In the genomic region with DNA sequence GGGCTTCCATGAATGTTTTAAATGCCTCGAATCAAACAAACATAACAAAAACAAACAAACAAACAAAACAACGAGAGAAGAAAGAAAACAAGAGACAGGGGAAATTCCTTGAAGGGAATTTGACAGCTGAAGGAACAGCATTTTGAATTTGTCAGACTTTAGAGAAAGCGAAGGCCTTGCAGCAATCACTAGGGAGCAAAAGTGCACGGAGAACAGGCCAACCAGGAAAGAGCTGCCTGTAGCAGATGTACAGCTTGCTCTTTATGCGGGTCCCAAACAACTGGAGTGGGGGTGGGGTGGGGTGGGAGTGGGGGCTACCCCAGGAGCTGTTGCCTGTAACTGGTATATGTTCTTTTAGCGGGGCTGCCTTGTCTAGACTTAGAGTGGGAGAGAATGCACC, we compare ENCODE assay signal across 26 mouse cellular contexts. TPM values are rescaled to one million over a fixed set of nuclear protein-coding genes. Genes with fewer than 3 reads are reported as not detected.
A peak's percentile ranks its signal among the peaks of the same experiment; 100 is the strongest.
DNase-seq lines count a peak whose midpoint lies in the region; ATAC-seq and TF ChIP-seq lines count a peak whose summit lies in the region.
"Had no signal": no experiment of that assay in that cellular context is flagged by ENCODE, and none has a peak within 500 bp of the region (broad histone marks: within the 10 kb centered on the region; RNA-seq: fewer than 3 reads in every experiment).

No protein-coding gene starts in this region.

- peaks cover 8% of the 10 kb centered on the region; the same call in 1 of the 2 replicates for H3K4me1 ChIP-seq in heart, embryonic 10.5 days
- peaks cover 32% of the 10 kb centered on the region for H3K4me1 ChIP-seq in kidney, embryonic 16.5 days (ENCODE audit: insufficient read depth, low read length)
- H3K4me1 ChIP-seq in liver, embryonic 12.5 days = peaks cover 22% of the 10 kb centered on the region
- peaks cover 2% of the 10 kb centered on the region; the same call in 1 of the 2 replicates for H3K4me1 ChIP-seq in stomach, postnatal 0 days (replicated peaks; ENCODE audit: control insufficient read depth, insufficient read depth)
- H3K4me1 ChIP-seq: hindbrain, embryonic 13.5 days; midbrain, embryonic 15.5 days had no signal

- ATAC-seq in kidney, embryonic 16.5 days (ENCODE audit: low FRiP score, low TSS enrichment) = peak; percentile 25; the same call in 1 of the 2 replicates
- ATAC-seq in liver, embryonic 12.5 days = no peak
- no peak for ATAC-seq in stomach, postnatal 0 days (ENCODE audit: low FRiP score, low TSS enrichment)
- ATAC-seq: midbrain, embryonic 15.5 days had no signal

- no peak for TF ChIP-seq EP300 in stomach, postnatal 0 days (optimal IDR thresholded peaks at IDR 0.05)

- TF ChIP-seq CTCF in stomach, postnatal 0 days (IDR thresholded peaks at IDR 0.05; ENCODE audit: low read depth) = no peak

- no peaks in the 10 kb centered on the region for H3K36me3 ChIP-seq in heart, embryonic 10.5 days
- no peaks in the 10 kb centered on the region for H3K36me3 ChIP-seq in kidney, embryonic 16.5 days (ENCODE audit: insufficient read depth, low read length)
- H3K36me3 ChIP-seq in liver, embryonic 12.5 days = no peaks in the 10 kb centered on the region
- no peaks in the 10 kb centered on the region for H3K36me3 ChIP-seq in stomach, postnatal 0 days (ENCODE audit: control insufficient read depth, insufficient read depth, low read length)
- H3K36me3 ChIP-seq: embryonic facial prominence, embryonic 13.5 days; hindbrain, embryonic 13.5 days; midbrain, embryonic 15.5 days had no signal

- no peak overlapping the region for H3K9ac ChIP-seq in kidney, embryonic 16.5 days (replicated peaks; ENCODE audit: low read length)
- H3K9ac ChIP-seq in liver, embryonic 12.5 days = 0 out of 2 replicates have a peak overlapping the region, but pooled peaks have one; percentile 30
- no peak overlapping the region for H3K9ac ChIP-seq in stomach, postnatal 0 days (ENCODE audit: low read length)
- H3K9ac ChIP-seq: embryonic facial prominence, embryonic 13.5 days; hindbrain, embryonic 13.5 days; midbrain, embryonic 15.5 days had no signal

- H3K4me3 ChIP-seq in heart, embryonic 10.5 days = no peak overlapping the region
- H3K4me3 ChIP-seq in kidney, embryonic 16.5 days (ENCODE audit: low read length) = no peak overlapping the region
- no peak overlapping the region for H3K4me3 ChIP-seq in liver, embryonic 12.5 days
- H3K4me3 ChIP-seq in stomach, postnatal 0 days (ENCODE audit: low read depth, low read length) = no peak overlapping the region
- H3K4me3 ChIP-seq: embryonic facial prominence, embryonic 13.5 days; heart, adult 2 months; hindbrain, embryonic 13.5 days; megakaryocyte, embryonic 14.5 days; midbrain, embryonic 15.5 days had no signal

- H3K9me3 ChIP-seq in heart, embryonic 10.5 days = no peaks in the 10 kb centered on the region
- no peaks in the 10 kb centered on the region for H3K9me3 ChIP-seq in kidney, embryonic 16.5 days (ENCODE audit: low read length)
- no peaks in the 10 kb centered on the region for H3K9me3 ChIP-seq in liver, embryonic 12.5 days (replicated peaks)
- H3K9me3 ChIP-seq in stomach, postnatal 0 days (ENCODE audit: control insufficient read depth, low read length) = no peaks in the 10 kb centered on the region
- H3K9me3 ChIP-seq: embryonic facial prominence, embryonic 13.5 days; hindbrain, embryonic 13.5 days; megakaryocyte, embryonic 14.5 days; midbrain, embryonic 15.5 days had no signal

- H3K4me2 ChIP-seq in kidney, embryonic 16.5 days (replicated peaks; ENCODE audit: low read depth, low read length) = peak overlapping the region; percentile 18; the same call in 1 of the 2 replicates
- H3K4me2 ChIP-seq in liver, embryonic 12.5 days = no peak overlapping the region
- H3K4me2 ChIP-seq in stomach, postnatal 0 days (replicated peaks; ENCODE audit: low read depth) = no peak overlapping the region
- H3K4me2 ChIP-seq: embryonic facial prominence, embryonic 13.5 days; hindbrain, embryonic 13.5 days; midbrain, embryonic 15.5 days had no signal

- no peaks in the 10 kb centered on the region for H3K27me3 ChIP-seq in heart, embryonic 10.5 days (ENCODE audit: insufficient read depth, poor library complexity, severe bottlenecking)
- no peaks in the 10 kb centered on the region for H3K27me3 ChIP-seq in kidney, embryonic 16.5 days (ENCODE audit: insufficient read depth, low read length)
- no peaks in the 10 kb centered on the region for H3K27me3 ChIP-seq in liver, embryonic 12.5 days (replicated peaks)
- H3K27me3 ChIP-seq in stomach, postnatal 0 days (ENCODE audit: control insufficient read depth, insufficient read depth, low read length) = no peaks in the 10 kb centered on the region
- H3K27me3 ChIP-seq: embryonic facial prominence, embryonic 13.5 days; hindbrain, embryonic 13.5 days; megakaryocyte, embryonic 14.5 days; midbrain, embryonic 15.5 days had no signal

- 0 out of 2 replicates have a peak overlapping the region, but pooled peaks have one; percentile 59 for H3K27ac ChIP-seq in heart, embryonic 10.5 days
- H3K27ac ChIP-seq in kidney, embryonic 16.5 days (ENCODE audit: low read length) = peak overlapping the region; percentile 88
- H3K27ac ChIP-seq in liver, embryonic 12.5 days = 0 out of 2 replicates have a peak overlapping the region, but pooled peaks have one; percentile 41
- peak overlapping the region; percentile 61; the same call in 1 of the 2 replicates for H3K27ac ChIP-seq in stomach, postnatal 0 days (replicated peaks)
- H3K27ac ChIP-seq: embryonic facial prominence, embryonic 13.5 days; heart, adult 2 months; hindbrain, embryonic 13.5 days; midbrain, embryonic 15.5 days had no signal

- 58% methylated on average over 6 of the region's 6 CpGs for WGBS in heart, embryonic 10.5 days
- WGBS in kidney, embryonic 16.5 days = 24% methylated on average over 6 of the region's 6 CpGs
- WGBS in liver, embryonic 12.5 days (ENCODE audit: insufficient replicate concordance) = 46% methylated on average over 6 of the region's 6 CpGs
- 36% methylated on average over 6 of the region's 6 CpGs for WGBS in stomach, postnatal 0 days

- DNase-seq in heart, embryonic 10.5 days (ENCODE audit: low spot score) = no peak
- no peak for DNase-seq in heart, postnatal 4 days
- no peak for DNase-seq in stomach, postnatal 0 days (ENCODE audit: low spot score)
- DNase-seq in layer of hippocampus, adult 11-12 months (ENCODE audit: low spot score) = no peak
- no peak for DNase-seq in frontal cortex, postnatal 10 days (ENCODE audit: low spot score in 2 of 2)
- DNase-seq in thymus, postnatal 14 days = no peak
- DNase-seq: adrenal gland, postnatal 14 days; cerebellum, adult 2 months; heart, adult 2 months; lung, postnatal 14 days; spleen, adult 18-20 months; thymus, postnatal 36 days had no signal

RNA-seq across cellular contexts. Expression of gene Tnpo1, which starts 16.2 kb away (rescaled TPM):
- 60.5 and 67.7 TPM in 2 replicates for polyA plus RNA-seq in heart, embryonic 10.5 days (2016; fragmentation: Nextera tagmentation; extraction: Ambion mirVana)
- 10 to 100 TPM; 95.4 to 97.2 TPM for total RNA-seq in heart, postnatal 4 days (2021)
- 65.4 and 67.7 TPM in 2 replicates for polyA plus RNA-seq in kidney, embryonic 16.5 days (2015; fragmentation: Nextera tagmentation; extraction: Ambion mirVana)
- polyA plus RNA-seq in liver, embryonic 12.5 days (2016; fragmentation: Nextera tagmentation; extraction: Ambion mirVana) = 34.8 and 36.8 TPM in 2 replicates
- polyA plus RNA-seq in stomach, postnatal 0 days (2015; fragmentation: Nextera tagmentation; extraction: Ambion mirVana) = 17.1 and 20.7 TPM in 2 replicates

RNA-seq across cellular contexts. Expression of gene 1700024P04Rik, which starts 42.0 kb away (rescaled TPM):
- polyA plus RNA-seq in heart, embryonic 10.5 days (2016; fragmentation: Nextera tagmentation; extraction: Ambion mirVana) = not detected in 2 replicates
- total RNA-seq in heart, postnatal 4 days (2021) = not detected
- not detected in 2 replicates for polyA plus RNA-seq in kidney, embryonic 16.5 days (2015; fragmentation: Nextera tagmentation; extraction: Ambion mirVana)
- polyA plus RNA-seq in liver, embryonic 12.5 days (2016; fragmentation: Nextera tagmentation; extraction: Ambion mirVana) = not detected in 2 replicates
- not detected in 2 replicates for polyA plus RNA-seq in stomach, postnatal 0 days (2015; fragmentation: Nextera tagmentation; extraction: Ambion mirVana)
- total RNA-seq: adrenal gland, postnatal 14 days; gastrocnemius, adult 8-10 months; heart, adult 2 months; layer of hippocampus, postnatal 14 days; left cerebral cortex, postnatal 10 days had no signal
- polyA plus RNA-seq: cerebellum, adult 2 months; cortical plate, adult 2 months; embryonic facial prominence, embryonic 13.5 days; heart, adult 2 months; heart, embryonic 16.5 days; hindbrain, embryonic 13.5 days; limb, embryonic 14.5 days; midbrain, embryonic 15.5 days; neural tube, embryonic 11.5 days; stomach, embryonic 14.5 days had no signal
